Mouse (Mus musculus): Measurements from ENCODE around the gene Gm37240. TPM values are rescaled to one million over a fixed set of nuclear protein-coding genes. Genes with fewer than 3 reads are reported as not detected.

The Gm37240 gene
- total RNA-seq, 2 experiments from 2014 or later = 1.4 to 2.4 TPM

- peak; percentile 82 for TF ChIP-seq CTCF (conservative IDR thresholded peaks at IDR 0.05)
- peak overlapping the region; percentile 85; the same call in 1 of the 2 replicates for H3K27ac ChIP-seq
- peak in 1 of 2 experiments; percentile 25 for DNase-seq (ENCODE audit: low spot score in 2 of 2)
- H3K4me3 ChIP-seq = no peak overlapping the region
Measured at GRCm38 (mm10) chr3:84936252-84936651, 951.1 kb downstream of the Gm37240 start.

DNA sequence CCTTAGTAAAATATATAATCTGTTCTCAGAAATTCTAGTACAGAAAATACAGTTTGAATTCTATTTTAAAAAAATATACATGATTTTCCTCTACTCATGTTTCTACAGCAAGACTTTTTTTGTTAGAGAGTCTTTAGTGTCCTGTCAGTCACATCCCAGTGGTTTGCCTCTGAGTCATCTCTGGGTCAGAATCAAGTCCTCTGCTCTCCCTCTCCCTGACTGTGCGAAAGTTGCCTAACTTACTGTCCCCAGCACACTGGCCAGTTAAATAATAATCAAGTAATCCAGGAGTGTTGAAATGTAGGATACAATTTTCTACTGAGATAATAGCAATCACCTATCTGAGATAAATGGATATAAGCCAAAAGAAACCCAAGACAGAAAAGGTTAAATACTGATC, 951.6 kb downstream of the Gm37240 start:
- peak overlapping the region; percentile 85; the same call in 1 of the 2 replicates for H3K27ac ChIP-seq
- no peak for DNase-seq (ENCODE audit: low spot score in 2 of 2)
- no peak overlapping the region for H3K4me3 ChIP-seq
- TF ChIP-seq CTCF (conservative IDR thresholded peaks at IDR 0.05) = no peak

DNA sequence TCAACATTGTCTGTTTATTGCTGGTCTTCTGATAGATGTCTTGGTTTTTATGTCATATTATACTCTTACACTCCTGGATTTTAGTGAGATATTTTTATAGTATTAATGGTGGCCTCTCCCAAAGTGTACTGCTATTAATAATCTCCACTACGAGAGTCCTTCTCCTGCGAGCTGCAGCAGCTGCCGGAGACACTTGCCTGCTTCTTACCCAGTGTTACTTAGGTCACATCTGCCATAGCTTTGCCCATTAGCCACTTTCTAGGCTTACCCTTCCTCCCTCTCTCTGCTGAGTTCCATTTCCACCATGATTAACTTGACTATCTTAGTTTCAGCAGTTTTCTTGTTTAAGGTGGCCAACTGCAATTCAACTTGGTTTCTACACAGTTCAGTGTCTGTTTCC, 956.6 kb downstream of the Gm37240 start:
- Histone ChIP-seq H3K27ac (no peak overlapping the region), H3K4me3 (no peak overlapping the region)
- no peak for DNase-seq (ENCODE audit: low spot score in 2 of 2)
- no peak for TF ChIP-seq CTCF (conservative IDR thresholded peaks at IDR 0.05)

- Histone ChIP-seq H3K4me3 (no peak overlapping the region), H3K27ac (no peak overlapping the region)
- DNase-seq (ENCODE audit: low spot score in 2 of 2) = no peak
- no peak for TF ChIP-seq CTCF (conservative IDR thresholded peaks at IDR 0.05)
Measured at GRCm38 (mm10) chr3:84929171-84929570, 958.1 kb downstream of the Gm37240 start.

DNA sequence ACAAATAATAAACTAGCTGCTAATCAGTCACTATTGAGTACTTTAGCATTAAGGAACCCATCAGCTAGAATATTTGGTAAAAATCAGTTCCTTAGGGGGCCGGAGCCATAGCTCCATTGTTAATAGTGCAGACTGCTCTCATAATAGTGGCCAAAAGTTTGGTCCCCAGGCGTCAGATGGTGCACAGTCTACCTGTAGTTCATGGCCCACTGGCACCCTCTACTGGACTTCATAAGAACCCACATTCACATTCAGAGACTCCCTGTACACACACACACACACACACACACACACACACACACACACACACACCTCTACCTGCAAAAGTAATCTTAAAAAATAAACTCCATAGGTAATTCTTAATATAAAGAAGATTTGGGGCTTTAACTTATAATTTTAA, 959.4 kb downstream of the Gm37240 start:
- 0 out of 2 replicates have a peak, but pooled peaks have one; percentile 3 for TF ChIP-seq CTCF (conservative IDR thresholded peaks at IDR 0.05)
- no peak for DNase-seq (ENCODE audit: low spot score in 2 of 2)
- no peak overlapping the region for H3K27ac ChIP-seq
- no peak overlapping the region for H3K4me3 ChIP-seq

- H3K27ac ChIP-seq = no peak overlapping the region
- no peak for DNase-seq (ENCODE audit: low spot score in 2 of 2)
- TF ChIP-seq CTCF (conservative IDR thresholded peaks at IDR 0.05) = no peak
- H3K4me3 ChIP-seq = no peak overlapping the region
Measured at GRCm38 (mm10) chr3:84927168-84927794, 960.0 kb downstream of the Gm37240 start.

- DNase-seq (ENCODE audit: low spot score in 2 of 2) = no peak
- no peak for TF ChIP-seq CTCF (conservative IDR thresholded peaks at IDR 0.05)
- H3K4me3 ChIP-seq = no peak overlapping the region
- no peak overlapping the region for H3K27ac ChIP-seq
Measured at GRCm38 (mm10) chr3:84926140-84926539, 961.2 kb downstream of the Gm37240 start.

- Histone ChIP-seq H3K4me3 (no peak overlapping the region), H3K27ac (no peak overlapping the region)
- DNase-seq (ENCODE audit: low spot score in 2 of 2) = no peak
- TF ChIP-seq CTCF (conservative IDR thresholded peaks at IDR 0.05) = no peak
Measured at GRCm38 (mm10) chr3:84925229-84925628, 962.1 kb downstream of the Gm37240 start.

DNA sequence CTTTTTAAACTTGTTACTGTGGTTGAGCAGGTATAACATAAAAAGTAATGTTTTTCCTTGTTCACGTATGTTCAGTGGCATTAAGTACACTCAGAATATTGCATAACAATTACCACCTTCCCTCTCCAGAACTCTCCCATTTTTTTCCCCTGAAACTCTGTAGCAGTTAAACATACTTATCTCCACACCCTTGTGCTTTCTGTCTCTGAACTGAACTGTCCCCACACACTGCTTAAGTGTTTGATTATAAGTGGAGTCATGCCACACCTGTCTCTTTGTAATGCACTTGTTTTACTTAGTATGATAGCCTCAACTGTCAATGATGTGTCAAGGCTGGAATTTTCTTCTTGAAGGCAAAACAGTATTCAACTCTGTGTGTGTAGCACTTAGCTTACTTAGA, 963.6 kb downstream of the Gm37240 start:
- Histone ChIP-seq H3K4me3 (no peak overlapping the region), H3K27ac (no peak overlapping the region)
- no peak for TF ChIP-seq CTCF (conservative IDR thresholded peaks at IDR 0.05)
- no peak for DNase-seq (ENCODE audit: low spot score in 2 of 2)

- no peak overlapping the region for H3K27ac ChIP-seq
- TF ChIP-seq CTCF (conservative IDR thresholded peaks at IDR 0.05) = no peak
- no peak overlapping the region for H3K4me3 ChIP-seq
- no peak for DNase-seq (ENCODE audit: low spot score in 2 of 2)
Measured at GRCm38 (mm10) chr3:84923256-84923655, 964.1 kb downstream of the Gm37240 start.

GRCm38 (mm10) chr3:84921704-84922420, 965.5 kb downstream of the Gm37240 start:
- DNase-seq (ENCODE audit: low spot score in 2 of 2) = peak; percentile 37 to 45
- no peak overlapping the region for H3K27ac ChIP-seq
- no peak overlapping the region for H3K4me3 ChIP-seq
- peak; percentile 94 for TF ChIP-seq CTCF (conservative IDR thresholded peaks at IDR 0.05)

GRCm38 (mm10) chr3:84917903-84918679, 969.2 kb downstream of the Gm37240 start:
- H3K4me3 ChIP-seq = no peak overlapping the region
- TF ChIP-seq CTCF (conservative IDR thresholded peaks at IDR 0.05) = no peak
- no peak overlapping the region for H3K27ac ChIP-seq
- no peak for DNase-seq (ENCODE audit: low spot score in 2 of 2)

DNA sequence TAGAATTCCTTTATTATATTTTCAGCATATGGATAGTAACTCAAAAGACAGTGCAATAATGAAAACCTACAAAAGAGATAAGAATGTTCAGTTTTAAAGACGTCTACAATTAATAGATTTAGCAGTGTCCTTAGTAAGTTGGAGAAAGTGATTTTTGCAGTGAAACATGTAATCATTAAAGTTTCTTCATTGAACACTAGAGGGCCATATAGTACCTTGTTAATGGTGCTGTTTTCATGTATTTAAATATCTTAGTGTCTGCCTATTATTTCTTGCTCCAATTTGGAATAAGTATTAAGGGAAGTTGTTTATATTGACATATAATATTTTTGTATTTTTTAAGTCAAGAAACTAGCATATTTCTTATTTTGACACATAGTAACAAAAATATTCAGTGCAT, 973.0 kb downstream of the Gm37240 start:
- Histone ChIP-seq H3K4me3 (no peak overlapping the region), H3K27ac (no peak overlapping the region)
- TF ChIP-seq CTCF (conservative IDR thresholded peaks at IDR 0.05) = peak; percentile 81
- DNase-seq (ENCODE audit: low spot score in 2 of 2) = no peak
